Mouse (Mus musculus) embryo, embryonic 10 days (tissue): ENCODE results near the gene Pygo1.

Source experiments
- DNase-seq: peaks from one replicate; pipeline ENCODE4 v3.0.0-alpha.2; 2015; ENCODE audit warnings: low spot score

The Pygo1 gene

DNA sequence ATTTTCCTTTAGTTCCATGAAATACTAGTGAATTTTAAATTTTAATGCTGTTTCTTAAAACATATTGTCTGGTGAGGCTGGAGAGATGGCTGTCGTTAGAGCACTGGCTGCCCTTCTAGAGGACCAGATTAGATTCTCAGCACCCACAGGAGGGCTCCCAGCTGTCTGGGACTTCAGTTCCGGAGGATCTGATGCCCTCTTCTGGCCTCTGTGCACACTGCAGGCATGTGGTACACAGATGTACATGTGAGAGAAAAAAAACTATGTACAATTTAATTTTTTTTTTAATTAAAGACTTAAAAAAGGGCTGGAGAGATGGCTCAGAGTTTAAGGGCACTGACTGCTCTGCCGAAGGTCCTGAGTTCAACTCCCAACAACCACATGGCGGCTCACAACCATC is 9.9 kb downstream of the Pygo1 start:
- no peak for DNase-seq

GRCm38 (mm10) chr9:72936301-72936700 is 10.9 kb downstream of the Pygo1 start:
- DNase-seq = no peak

DNA sequence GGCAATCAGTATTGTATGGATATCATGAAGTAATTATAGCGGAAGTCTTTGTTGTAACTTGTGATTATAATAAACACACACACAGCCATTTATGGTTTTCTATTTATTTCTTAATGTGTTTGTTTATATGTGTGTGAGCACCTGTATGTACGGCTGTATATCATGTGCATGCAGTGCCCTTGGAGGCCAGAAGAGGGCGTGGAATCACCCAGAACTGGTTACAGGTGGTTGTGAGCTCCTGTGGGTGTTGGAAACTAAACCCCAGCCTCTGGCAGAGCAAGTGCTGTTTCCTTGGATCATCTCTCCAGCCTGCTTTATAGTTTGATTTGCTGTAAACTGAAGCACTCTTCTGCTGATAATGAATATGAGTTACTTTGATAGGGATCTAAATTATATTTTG is 18.0 kb downstream of the Pygo1 start:
- DNase-seq = no peak

- no peak for DNase-seq
Observed at GRCm38 (mm10) chr9:72944286-72944685, 18.8 kb downstream of the Pygo1 start.

GRCm38 (mm10) chr9:72947010-72947409 is 21.6 kb downstream of the Pygo1 start:
- DNase-seq = no peak

DNA sequence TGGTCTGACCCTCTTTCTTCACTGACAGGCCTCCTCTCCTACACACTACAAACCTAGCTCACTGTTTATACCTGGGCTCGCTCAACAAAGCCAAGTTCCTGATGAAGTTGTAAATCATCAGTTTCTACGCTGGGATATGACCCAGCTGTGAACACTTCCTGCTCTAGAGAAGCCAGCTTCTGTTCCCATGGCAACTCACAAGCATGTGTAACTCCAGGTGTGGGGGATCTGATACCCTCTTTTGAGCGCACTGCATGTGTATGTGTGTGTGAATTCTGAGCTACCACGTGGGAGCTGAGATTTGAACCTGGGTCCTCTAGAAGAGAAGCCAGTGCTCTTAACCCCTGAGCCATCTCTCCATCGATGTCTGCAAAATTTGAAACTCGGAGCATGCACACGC is 24.1 kb downstream of the Pygo1 start:
- no peak for DNase-seq

DNA sequence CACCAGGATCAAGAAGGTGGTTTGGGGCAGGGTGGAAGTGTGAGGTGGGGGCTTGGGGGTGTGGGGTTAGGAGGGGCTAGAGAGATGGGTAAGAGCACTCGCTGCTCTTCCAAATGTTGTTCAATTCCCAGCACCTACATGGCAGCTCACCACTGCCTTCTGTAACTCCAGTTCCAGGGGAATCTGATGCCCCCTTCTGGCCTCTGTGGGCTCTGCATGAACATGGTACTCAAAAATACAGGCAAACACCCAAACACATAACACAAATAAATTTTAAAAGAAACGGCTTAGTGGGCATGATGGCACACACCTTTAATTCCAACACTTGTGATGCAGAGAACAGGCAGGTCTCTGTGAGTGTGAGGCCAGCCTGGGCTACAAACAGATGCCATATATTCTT is 29.3 kb downstream of the Pygo1 start:
- peak; percentile 23 for DNase-seq

- peak; percentile 70 for DNase-seq
Observed at GRCm38 (mm10) chr9:72955546-72955945, 30.1 kb downstream of the Pygo1 start.

GRCm38 (mm10) chr9:72958521-72959450 is 33.3 kb downstream of the Pygo1 start, which contains the start of the genes Dyx1c1 and Gm44503:
Dyx1c1 (plus strand) TSS chr9:72958785.
Gm44503 (plus strand) TSS chr9:72958852.
- DNase-seq = peak; percentile 95

DNA sequence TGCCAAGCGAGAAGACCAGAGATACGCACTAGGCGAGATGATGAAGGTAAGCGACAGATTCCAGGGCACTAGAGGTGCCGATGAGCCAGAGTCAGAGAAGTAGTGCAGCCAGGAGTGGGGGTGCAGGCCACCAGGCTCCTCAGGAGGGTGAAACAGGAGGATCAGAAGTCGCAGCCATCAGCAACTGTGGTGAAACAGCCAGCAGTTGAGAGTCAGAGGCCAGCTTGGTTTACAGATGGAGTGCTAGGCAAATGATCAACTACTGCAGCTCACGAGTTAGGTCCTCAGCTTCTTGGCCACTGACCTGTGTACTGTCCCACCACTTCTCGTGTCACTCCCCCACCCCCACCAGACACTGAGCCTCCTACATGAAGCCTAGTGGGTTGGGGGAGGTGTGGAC is 35.9 kb downstream of the Pygo1 start:
- no peak for DNase-seq

- no peak for DNase-seq
Observed at GRCm38 (mm10) chr9:72961959-72962358, 36.5 kb downstream of the Pygo1 start.

DNA sequence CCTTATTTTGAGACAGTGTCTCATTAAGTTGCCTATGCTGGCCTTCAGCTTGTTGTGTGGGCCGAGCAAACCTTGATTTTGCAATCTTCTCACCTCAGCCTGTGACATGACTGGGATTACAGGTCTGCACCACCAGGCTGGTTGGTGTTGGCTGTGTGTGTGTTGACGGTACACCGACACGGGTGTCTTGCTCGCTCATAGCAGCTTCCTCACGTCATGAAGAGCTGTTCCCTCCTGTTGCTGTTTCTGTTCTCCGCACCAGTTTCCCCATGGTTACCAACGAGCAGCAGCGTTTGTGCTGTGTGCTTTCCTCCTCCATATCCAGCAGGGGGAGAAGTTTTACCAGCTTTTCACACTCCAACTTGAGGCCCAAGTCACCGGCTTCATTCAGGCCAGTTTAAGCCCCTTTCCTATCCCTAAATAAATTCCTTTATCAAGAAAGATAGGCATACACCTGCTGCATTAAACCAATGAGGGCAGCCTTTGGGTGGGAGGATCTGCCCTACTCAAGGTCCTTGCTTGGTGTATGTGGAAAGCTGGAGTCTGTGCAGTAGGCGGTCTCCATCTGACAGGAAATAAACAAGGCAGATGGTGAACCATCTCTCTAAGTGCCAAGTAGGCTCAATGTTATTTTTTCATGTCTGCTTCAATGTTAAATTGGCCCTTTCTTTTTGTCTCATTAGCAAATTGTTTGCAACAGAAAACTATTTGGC is 43.1 kb downstream of the Pygo1 start:
- DNase-seq = peak; percentile 64

DNA sequence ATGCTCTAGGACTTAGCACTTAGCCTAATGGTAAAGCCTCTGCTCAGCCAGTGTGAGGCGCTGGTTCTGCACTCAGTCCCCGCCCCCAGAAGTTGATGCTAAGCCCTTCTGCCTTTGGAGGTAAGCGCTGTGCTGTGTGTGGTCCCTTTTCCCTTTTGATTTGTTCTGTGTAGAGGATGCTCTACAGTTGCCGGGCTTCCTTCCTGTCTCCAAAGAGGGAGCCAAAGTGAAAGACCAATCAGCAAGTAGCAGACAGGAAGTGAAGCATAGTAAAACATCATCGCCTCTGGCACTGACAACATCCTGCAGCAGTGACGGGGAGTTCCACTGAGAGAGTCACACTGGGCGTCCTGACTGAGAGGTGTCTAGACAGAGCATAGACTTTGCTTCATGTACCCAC is 44.4 kb downstream of the Pygo1 start:
- DNase-seq = no peak

- DNase-seq = no peak
Observed at GRCm38 (mm10) chr9:72972435-72972834, 47.0 kb downstream of the Pygo1 start.

DNA sequence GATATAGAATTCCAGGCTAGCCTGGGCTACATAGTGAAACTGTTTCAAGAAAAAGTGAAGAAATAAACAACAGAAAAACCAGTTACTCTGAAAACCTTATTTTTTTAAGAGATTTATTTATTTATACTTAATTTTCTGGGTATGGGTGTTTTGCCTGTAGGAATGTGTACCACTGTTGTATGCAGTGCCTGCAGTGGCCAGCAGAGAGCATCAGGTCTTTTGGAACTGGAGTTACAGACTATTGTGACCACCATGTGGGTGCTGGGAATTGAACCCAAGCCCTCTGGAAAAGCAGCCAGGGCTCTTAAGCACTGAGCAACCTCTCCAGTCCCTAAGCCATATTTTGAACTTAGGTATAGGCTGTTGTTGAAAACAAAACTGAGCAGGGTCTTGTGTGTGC is 47.5 kb downstream of the Pygo1 start:
- DNase-seq = no peak

- no peak for DNase-seq
Observed at GRCm38 (mm10) chr9:72974734-72975133, 49.3 kb downstream of the Pygo1 start.

DNA sequence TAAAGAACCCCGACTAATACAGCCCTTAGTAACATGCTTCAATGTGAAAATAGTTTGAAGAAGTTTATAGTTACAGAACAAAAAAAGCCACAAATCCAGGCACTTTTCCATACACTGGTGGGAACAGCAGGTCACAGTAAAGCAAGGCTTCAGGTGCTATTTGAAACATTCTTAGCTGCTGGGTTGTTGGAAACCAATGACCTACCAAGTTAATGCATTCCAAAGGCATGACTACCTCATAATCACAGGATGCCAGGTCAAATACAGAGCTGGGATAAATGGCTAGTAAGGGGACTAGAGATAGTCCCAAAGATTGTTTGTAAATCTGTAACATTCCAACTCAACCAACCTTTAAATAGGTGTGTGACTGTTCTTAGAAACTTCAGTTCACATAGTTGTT is 49.8 kb downstream of the Pygo1 start:
- no peak for DNase-seq

GRCm38 (mm10) chr9:72983066-72983465 is 57.6 kb downstream of the Pygo1 start:
- no peak for DNase-seq

GRCm38 (mm10) chr9:72985250-72986220 is 60.1 kb downstream of the Pygo1 start, which contains the start of the genes Ccpg1os and Ccpg1:
Ccpg1os (minus strand) TSS chr9:72985382.
Ccpg1 (plus strand) TSS chr9:72985429.
- DNase-seq = peak; percentile 99

- no peak for DNase-seq
Observed at GRCm38 (mm10) chr9:72987703-72988102, 62.3 kb downstream of the Pygo1 start.

GRCm38 (mm10) chr9:72988706-72989105 is 63.3 kb downstream of the Pygo1 start:
- DNase-seq = no peak

- DNase-seq = no peak
Observed at GRCm38 (mm10) chr9:72991420-72991819, 66.0 kb downstream of the Pygo1 start.
